Mouse (Mus musculus): ENCODE measurements around the gene Gm10638. TPM values are rescaled to one million over a fixed set of nuclear protein-coding genes. Genes with fewer than 3 reads are reported as not detected.

Gene Gm10638
- polyA plus RNA-seq, 1 experiment: 0.94 TPM

DNA sequence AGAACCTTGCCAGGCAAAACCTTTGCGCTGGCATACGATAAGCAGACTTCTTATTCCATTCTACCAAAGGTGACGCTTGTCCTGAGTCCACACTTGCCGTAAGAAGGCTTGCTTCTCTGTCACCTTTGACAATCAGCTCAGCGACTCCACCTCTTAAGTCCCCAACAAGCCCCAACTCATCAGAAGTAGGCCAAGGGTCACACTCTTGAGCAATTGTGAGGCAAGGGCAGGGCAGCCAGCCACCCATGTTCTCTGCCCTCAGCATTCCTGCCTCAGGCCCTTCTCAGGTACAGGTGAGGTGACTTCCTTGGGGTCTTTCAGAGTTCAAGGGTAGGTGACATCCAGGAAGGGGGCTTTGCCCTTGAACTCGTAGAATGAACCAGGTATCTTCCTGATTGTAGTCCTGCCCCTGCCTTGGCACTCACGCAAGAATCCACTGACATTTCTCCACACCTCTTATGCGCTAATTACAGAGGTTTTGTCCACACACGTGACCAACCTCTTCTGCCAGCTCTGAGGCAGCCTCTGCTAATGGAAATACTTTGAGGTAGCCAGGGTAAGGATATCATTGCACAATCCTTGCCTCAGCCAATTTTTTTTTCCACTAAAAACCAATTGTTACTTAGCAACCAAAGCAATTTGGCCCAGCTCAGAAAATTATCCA, 21.2 kb downstream of the Gm10638 start:
- H3K4me3 ChIP-seq (ENCODE audit: insufficient read depth, poor library complexity, severe bottlenecking): no peak overlapping the region
- H3K27me3 ChIP-seq (ENCODE audit: control insufficient read depth, insufficient read depth, insufficient read length): no peaks in the 10 kb centered on the region
- TF ChIP-seq CEBPB (IDR thresholded peaks at IDR 0.05; ENCODE audit: low read depth) (peak; percentile 47), FOSL1 (IDR thresholded peaks at IDR 0.05; ENCODE audit: insufficient read depth, low read length, poor library complexity, severe bottlenecking) (no peak)
- no peaks in the 10 kb centered on the region for H3K79me2 ChIP-seq (ENCODE audit: control insufficient read depth, insufficient read depth)
- H3K36me3 ChIP-seq (ENCODE audit: control insufficient read depth, insufficient read depth): no peaks in the 10 kb centered on the region
- H3K79me3 ChIP-seq (ENCODE audit: low read depth): no peaks in the 10 kb centered on the region
- H3ac ChIP-seq (ENCODE audit: control insufficient read depth, insufficient read length, low read depth): no peak overlapping the region

DNA sequence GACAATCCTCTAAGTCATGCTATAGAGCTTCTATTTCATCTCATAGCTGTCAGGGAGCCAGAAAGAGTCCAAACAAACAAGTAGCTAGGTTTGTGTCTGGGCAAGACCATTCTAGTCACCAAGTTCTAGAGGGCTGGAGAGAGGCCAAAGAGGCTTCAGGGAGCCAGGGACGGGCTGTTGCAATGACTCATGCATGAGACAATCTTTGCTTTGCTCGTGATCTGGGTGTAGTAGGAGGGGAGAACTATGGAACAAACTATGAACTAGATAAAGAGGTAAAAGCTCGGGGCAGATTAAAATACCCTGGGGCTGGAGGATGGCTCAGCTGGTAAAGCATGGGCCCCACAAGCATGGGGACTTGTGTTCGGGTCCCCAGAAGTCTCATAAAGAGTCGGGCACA, 23.0 kb downstream of the Gm10638 start:
- no peaks in the 10 kb centered on the region for H3K79me3 ChIP-seq (ENCODE audit: low read depth)
- no peak overlapping the region for H3ac ChIP-seq (ENCODE audit: control insufficient read depth, insufficient read length, low read depth)
- H3K36me3 ChIP-seq (ENCODE audit: control insufficient read depth, insufficient read depth): no peaks in the 10 kb centered on the region
- H3K4me3 ChIP-seq (ENCODE audit: insufficient read depth, poor library complexity, severe bottlenecking): no peak overlapping the region
- no peaks in the 10 kb centered on the region for H3K27me3 ChIP-seq (ENCODE audit: control insufficient read depth, insufficient read depth, insufficient read length)
- no peaks in the 10 kb centered on the region for H3K79me2 ChIP-seq (ENCODE audit: control insufficient read depth, insufficient read depth)
- no peak for TF ChIP-seq USF1 (IDR thresholded peaks at IDR 0.05; ENCODE audit: low read depth)
- TF ChIP-seq MYOG (IDR thresholded peaks at IDR 0.05; ENCODE audit: control insufficient read depth, extremely low read depth, insufficient read length): no peak
- TF ChIP-seq MAX (IDR thresholded peaks at IDR 0.05): no peak
- no peak for TF ChIP-seq CEBPB (IDR thresholded peaks at IDR 0.05; ENCODE audit: low read depth)
- no peak for TF ChIP-seq MYOD1 (IDR thresholded peaks at IDR 0.05; ENCODE audit: control insufficient read depth, insufficient read length, low read depth)
- peak; percentile 49 for TF ChIP-seq FOSL1 (IDR thresholded peaks at IDR 0.05; ENCODE audit: insufficient read depth, low read length, poor library complexity, severe bottlenecking)
- TF ChIP-seq CTCF (IDR thresholded peaks at IDR 0.05; ENCODE audit: control insufficient read depth, insufficient read depth, insufficient read length): no peak

DNA sequence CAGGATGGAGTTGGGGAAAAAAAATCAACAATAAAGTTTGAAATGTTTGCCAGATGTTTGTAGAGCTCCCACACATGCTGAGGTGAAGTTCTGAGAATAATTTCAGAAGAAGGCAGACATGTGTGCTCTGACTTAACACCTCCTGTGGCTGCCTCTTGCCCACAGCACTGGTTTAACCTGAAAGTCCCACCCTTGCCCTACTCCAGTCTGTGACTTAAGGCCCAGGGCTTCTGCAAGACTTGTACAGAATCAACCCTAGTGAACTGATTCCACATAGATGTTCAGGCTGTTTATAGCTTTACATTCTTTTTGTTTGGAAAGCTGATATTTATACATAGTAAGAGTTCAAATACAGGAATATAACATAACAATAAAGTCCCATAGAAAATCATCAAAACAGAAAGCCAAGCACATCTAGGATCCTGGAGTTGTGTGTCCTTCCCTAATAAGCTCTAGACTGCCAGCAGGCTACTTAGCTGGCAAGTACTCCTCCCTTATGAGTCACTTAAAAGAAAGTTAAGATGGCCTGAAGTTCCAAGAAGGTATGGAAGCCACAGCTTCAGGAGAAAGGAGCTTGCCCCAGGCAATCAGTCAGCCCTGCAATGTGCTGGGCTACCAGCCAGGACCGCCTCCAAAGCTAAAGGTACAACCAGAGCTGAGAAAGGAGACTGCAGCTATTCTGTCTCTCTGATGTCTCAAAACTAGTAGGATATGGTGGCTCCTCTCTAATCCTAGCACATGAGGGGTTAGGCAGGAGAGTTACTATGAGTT, 24.6 kb downstream of the Gm10638 start:
- H3K79me3 ChIP-seq (ENCODE audit: low read depth): no peaks in the 10 kb centered on the region
- no peaks in the 10 kb centered on the region for H3K27me3 ChIP-seq (ENCODE audit: control insufficient read depth, insufficient read depth, insufficient read length)
- no peaks in the 10 kb centered on the region for H3K36me3 ChIP-seq (ENCODE audit: control insufficient read depth, insufficient read depth)
- no peak for TF ChIP-seq CTCF (IDR thresholded peaks at IDR 0.05; ENCODE audit: control insufficient read depth, insufficient read depth, insufficient read length)
- H3ac ChIP-seq (ENCODE audit: control insufficient read depth, insufficient read length, low read depth): no peak overlapping the region
- no peak overlapping the region for H3K4me3 ChIP-seq (ENCODE audit: insufficient read depth, poor library complexity, severe bottlenecking)
- H3K79me2 ChIP-seq (ENCODE audit: control insufficient read depth, insufficient read depth): no peaks in the 10 kb centered on the region

DNA sequence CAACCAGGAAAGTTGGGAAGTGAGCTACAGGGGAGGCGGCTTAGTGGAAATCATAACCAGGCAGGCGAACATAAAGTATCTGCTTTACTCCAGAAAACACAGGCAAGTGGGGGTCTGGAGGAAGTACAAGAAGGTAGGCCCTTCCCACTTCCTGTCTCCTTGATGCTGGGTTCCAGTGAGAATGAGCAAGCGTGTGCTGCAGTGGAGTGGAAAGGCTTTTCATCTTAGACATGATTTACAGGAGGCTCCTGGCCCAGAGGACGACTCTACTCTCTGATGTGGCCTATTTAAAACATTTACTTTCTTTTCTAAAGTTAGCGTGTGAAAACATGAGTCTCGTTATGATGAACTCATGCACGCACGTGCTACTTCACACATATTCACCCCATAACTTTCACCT, 33.7 kb downstream of the Gm10638 start:
- Histone ChIP-seq H3K79me3 (ENCODE audit: low read depth) (no peaks in the 10 kb centered on the region), H3K36me3 (ENCODE audit: control insufficient read depth, insufficient read depth) (no peaks in the 10 kb centered on the region), H3K79me2 (ENCODE audit: control insufficient read depth, insufficient read depth) (no peaks in the 10 kb centered on the region), H3K4me3 (ENCODE audit: insufficient read depth, poor library complexity, severe bottlenecking) (no peak overlapping the region), H3K27me3 (ENCODE audit: control insufficient read depth, insufficient read depth, insufficient read length) (no peaks in the 10 kb centered on the region), H3ac (ENCODE audit: control insufficient read depth, insufficient read length, low read depth) (no peak overlapping the region)
- TF ChIP-seq USF1 (IDR thresholded peaks at IDR 0.05; ENCODE audit: low read depth) (no peak), MYOD1 (IDR thresholded peaks at IDR 0.05; ENCODE audit: control insufficient read depth, insufficient read length, low read depth) (no peak), MAX (IDR thresholded peaks at IDR 0.05) (no peak), MYOG (IDR thresholded peaks at IDR 0.05; ENCODE audit: control insufficient read depth, extremely low read depth, insufficient read length) (no peak), CTCF (IDR thresholded peaks at IDR 0.05; ENCODE audit: control insufficient read depth, insufficient read depth, insufficient read length) (no peak), FOSL1 (IDR thresholded peaks at IDR 0.05; ENCODE audit: insufficient read depth, low read length, poor library complexity, severe bottlenecking) (no peak), CEBPB (IDR thresholded peaks at IDR 0.05; ENCODE audit: low read depth) (no peak)

- Histone ChIP-seq H3K27me3 (ENCODE audit: control insufficient read depth, insufficient read depth, insufficient read length) (no peaks in the 10 kb centered on the region), H3K79me2 (ENCODE audit: control insufficient read depth, insufficient read depth) (no peaks in the 10 kb centered on the region), H3ac (ENCODE audit: control insufficient read depth, insufficient read length, low read depth) (no peak overlapping the region), H3K36me3 (ENCODE audit: control insufficient read depth, insufficient read depth) (no peaks in the 10 kb centered on the region), H3K4me3 (ENCODE audit: insufficient read depth, poor library complexity, severe bottlenecking) (no peak overlapping the region), H3K79me3 (ENCODE audit: low read depth) (no peaks in the 10 kb centered on the region)
- no peak for TF ChIP-seq FOSL1 (IDR thresholded peaks at IDR 0.05; ENCODE audit: insufficient read depth, low read length, poor library complexity, severe bottlenecking)
- no peak for TF ChIP-seq MAX (IDR thresholded peaks at IDR 0.05)
- no peak for TF ChIP-seq CEBPB (IDR thresholded peaks at IDR 0.05; ENCODE audit: low read depth)
Observed at GRCm38 (mm10) chr8:86781094-86781493, 35.6 kb downstream of the Gm10638 start.

DNA sequence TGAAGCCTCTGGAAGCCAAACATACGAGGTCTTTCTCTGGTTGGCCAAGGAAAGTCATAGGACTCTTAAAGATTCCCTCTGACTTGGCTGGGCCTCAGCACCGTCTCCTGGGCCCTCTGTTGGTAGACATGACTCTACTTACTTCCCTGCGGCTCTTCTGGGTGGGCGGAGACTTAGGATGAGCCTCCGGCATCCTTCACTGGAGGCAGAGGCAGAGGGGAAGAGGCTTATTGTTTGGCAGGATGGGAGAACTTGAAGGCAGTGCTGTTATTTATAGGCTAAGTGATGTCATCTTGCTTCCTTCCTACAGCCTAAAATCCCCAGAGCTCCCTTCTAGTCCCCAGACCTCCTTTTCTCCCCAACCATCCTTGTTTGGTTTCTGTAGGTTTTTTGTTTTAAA, 41.0 kb downstream of the Gm10638 start:
- no peaks in the 10 kb centered on the region for H3K79me3 ChIP-seq (ENCODE audit: low read depth)
- no peak overlapping the region for H3ac ChIP-seq (ENCODE audit: control insufficient read depth, insufficient read length, low read depth)

More for the DNA sequence above, 41.0 kb downstream of the Gm10638 start:
- no peaks in the 10 kb centered on the region for H3K79me2 ChIP-seq (ENCODE audit: control insufficient read depth, insufficient read depth)
- no peak overlapping the region for H3K4me3 ChIP-seq (ENCODE audit: insufficient read depth, poor library complexity, severe bottlenecking)
- H3K36me3 ChIP-seq (ENCODE audit: control insufficient read depth, insufficient read depth): no peaks in the 10 kb centered on the region
- H3K27me3 ChIP-seq (ENCODE audit: control insufficient read depth, insufficient read depth, insufficient read length): no peaks in the 10 kb centered on the region
- no peak for TF ChIP-seq USF1 (IDR thresholded peaks at IDR 0.05; ENCODE audit: low read depth)
- TF ChIP-seq MYOD1 (IDR thresholded peaks at IDR 0.05; ENCODE audit: control insufficient read depth, insufficient read length, low read depth): no peak
- no peak for TF ChIP-seq FOSL1 (IDR thresholded peaks at IDR 0.05; ENCODE audit: insufficient read depth, low read length, poor library complexity, severe bottlenecking)
- TF ChIP-seq CTCF (IDR thresholded peaks at IDR 0.05; ENCODE audit: control insufficient read depth, insufficient read depth, insufficient read length): no peak
- no peak for TF ChIP-seq MYOG (IDR thresholded peaks at IDR 0.05; ENCODE audit: control insufficient read depth, extremely low read depth, insufficient read length)
- TF ChIP-seq MAX (IDR thresholded peaks at IDR 0.05): no peak
- no peak for TF ChIP-seq CEBPB (IDR thresholded peaks at IDR 0.05; ENCODE audit: low read depth)
